Mouse (Mus musculus) lung, postnatal 0 days (tissue): ENCODE results near the gene Ankrd44. TPM values are rescaled to one million over a fixed set of nuclear protein-coding genes. Genes with fewer than 3 reads are reported as not detected.

Source experiments
- ATAC-seq: fragments of 200-750 bp; cut with Nextera tagmentation; 2 replicates; pipeline ENCODE4 v1.8.0; 2017; ENCODE audit warnings: moderate library complexity
- DNase-seq: peaks from one replicate; pipeline ENCODE4 v3.0.0-alpha.2; 2016; ENCODE audit warnings: low spot score
- H3K27ac ChIP-seq: fragments of 300-500 bp; sonication (generic); 2 replicates; pipeline ENCODE4 v1.5.1; 2014; ENCODE audit warnings: antibody characterized with exemption, mild to moderate bottlenecking, low read length, mixed read lengths
- H3K27me3 ChIP-seq: fragments of 300-500 bp; sonication (generic); replicated peaks from 2 replicates; pipeline ENCODE4 v1.6.1; 2014; ENCODE audit warnings: low read length, mixed read lengths; ENCODE audit not compliant: insufficient read depth
- H3K36me3 ChIP-seq: fragments of 300-500 bp; sonication (generic); 2 replicates; pipeline ENCODE4 v1.6.1; 2014; ENCODE audit warnings: low read length, mixed read lengths; ENCODE audit not compliant: insufficient read depth
- H3K4me1 ChIP-seq: fragments of 300-500 bp; sonication (generic); 2 replicates; pipeline ENCODE4 v1.6.1; 2014; ENCODE audit warnings: antibody characterized with exemption, low read depth, low read length, mixed read lengths; ENCODE audit not compliant: insufficient read depth
- H3K4me2 ChIP-seq: fragments of 300-500 bp; sonication (generic); replicated peaks from 2 replicates; pipeline ENCODE4 v1.6.1; 2014; ENCODE audit warnings: low read depth, mild to moderate bottlenecking, low read length, moderate library complexity, mixed read lengths
- H3K4me3 ChIP-seq: fragments of 300-500 bp; sonication (generic); 2 replicates; pipeline ENCODE4 v1.5.1; 2014; ENCODE audit warnings: low read depth, low read length
- H3K9ac ChIP-seq: fragments of 300-500 bp; sonication (generic); replicated peaks from 2 replicates; pipeline ENCODE4 v1.6.1; 2014; ENCODE audit warnings: low read depth, mild to moderate bottlenecking
- H3K9me3 ChIP-seq: fragments of 300-500 bp; sonication (generic); 2 replicates; pipeline ENCODE4 v1.6.1; 2016; ENCODE audit warnings: low read length, mixed read lengths
- CTCF ChIP-seq: IDR thresholded peaks from 2 replicates; pipeline ENCODE4 v1.5.1; 2016; ENCODE audit warnings: antibody characterized with exemption, mild to moderate bottlenecking
- EP300 ChIP-seq: IDR thresholded peaks from 2 replicates; pipeline ENCODE4 v1.6.1; 2016; ENCODE audit warnings: antibody characterized with exemption, mild to moderate bottlenecking, control low read depth
- WGBS: fragments of 180-500 bp; shearing (Covaris S2); extraction: QIAGEN DNeasy Blood & Tissue Kit; methylation state at CpG from one replicate; pipeline ENCODE4 v1.1.7; 2014; 5-methylcytosine and 5-hydroxymethylcytosine counted together
- polyA plus RNA-seq: library from polyadenylated mRNA; unstranded; fragments of >200 nt; fragmentation: Nextera tagmentation; extraction: Ambion mirVana; gene quantifications from 2 replicates; pipeline ENCODE4 v1.2.1, GENCODE M21; 2015

Ankrd44 gene
- polyA plus RNA-seq, 1 experiment from 2014 or later, result 16.5 TPM

DNA sequence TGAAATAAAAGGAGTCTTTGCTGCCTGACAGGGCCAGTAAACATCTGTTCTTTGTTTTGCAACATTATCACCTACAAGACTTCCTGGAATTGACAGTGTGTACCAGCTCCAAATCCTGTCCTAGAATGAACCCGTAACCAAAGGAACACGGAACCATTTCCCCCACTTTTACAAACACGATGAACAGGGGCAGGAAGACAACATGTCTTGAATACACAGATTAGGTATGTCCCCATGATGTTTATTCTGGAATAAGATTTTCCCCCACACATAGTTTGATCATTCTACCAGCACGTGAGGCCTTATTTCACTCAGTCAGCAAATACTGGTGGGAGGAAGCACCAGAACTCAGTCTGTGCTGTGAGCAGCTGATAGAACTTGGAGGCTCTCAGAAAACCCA is 241.9 kb downstream of the Ankrd44 start:
- WGBS, result 51% methylated on average over 4 of the region's 4 CpGs
- H3K4me3 ChIP-seq, result no peak overlapping the region
- peak overlapping the region; percentile 64; the same call in 1 of the 2 replicates for H3K27ac ChIP-seq
- TF ChIP-seq EP300 (peak; percentile 99), CTCF (no peak)
- peak; percentile 77 for DNase-seq
- peaks cover 5% of the 10 kb centered on the region; the same call in 1 of the 2 replicates for H3K36me3 ChIP-seq
- H3K4me1 ChIP-seq, result no peaks in the 10 kb centered on the region
- peak; percentile 89 for ATAC-seq
- H3K4me2 ChIP-seq, result no peak overlapping the region
- no peaks in the 10 kb centered on the region for H3K27me3 ChIP-seq
- H3K9me3 ChIP-seq, result no peaks in the 10 kb centered on the region
- no peak overlapping the region for H3K9ac ChIP-seq

DNA sequence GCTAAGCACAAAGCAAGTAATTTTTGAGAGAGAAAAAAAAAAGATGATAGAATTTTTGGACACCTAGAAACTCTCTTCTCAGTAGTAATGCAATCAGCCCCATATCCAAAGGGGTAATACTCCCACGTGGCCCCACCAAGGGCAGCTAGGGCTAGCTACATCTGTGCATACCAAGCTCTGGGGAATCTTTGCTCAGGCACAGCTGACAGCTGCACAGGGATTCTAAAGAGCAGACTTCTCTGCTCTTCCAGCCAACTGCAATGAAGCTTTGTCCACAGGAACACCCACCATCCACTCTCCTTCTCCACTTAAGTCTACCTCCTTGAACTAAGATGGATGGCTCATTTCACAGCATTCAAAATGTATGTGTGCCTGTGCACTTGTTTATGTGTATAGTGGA is 246.6 kb downstream of the Ankrd44 start:
- 71% methylated on average over 1 of the region's 1 CpGs for WGBS
- Histone ChIP-seq H3K36me3 (peaks cover 5% of the 10 kb centered on the region; the same call in 1 of the 2 replicates), H3K4me2 (no peak overlapping the region), H3K9ac (no peak overlapping the region), H3K27ac (no peak overlapping the region), H3K9me3 (no peaks in the 10 kb centered on the region), H3K4me1 (no peaks in the 10 kb centered on the region), H3K27me3 (no peaks in the 10 kb centered on the region), H3K4me3 (no peak overlapping the region)
- DNase-seq (no peak), ATAC-seq (no peak)
- TF ChIP-seq CTCF, result no peak
- TF ChIP-seq EP300, result no peak

DNA sequence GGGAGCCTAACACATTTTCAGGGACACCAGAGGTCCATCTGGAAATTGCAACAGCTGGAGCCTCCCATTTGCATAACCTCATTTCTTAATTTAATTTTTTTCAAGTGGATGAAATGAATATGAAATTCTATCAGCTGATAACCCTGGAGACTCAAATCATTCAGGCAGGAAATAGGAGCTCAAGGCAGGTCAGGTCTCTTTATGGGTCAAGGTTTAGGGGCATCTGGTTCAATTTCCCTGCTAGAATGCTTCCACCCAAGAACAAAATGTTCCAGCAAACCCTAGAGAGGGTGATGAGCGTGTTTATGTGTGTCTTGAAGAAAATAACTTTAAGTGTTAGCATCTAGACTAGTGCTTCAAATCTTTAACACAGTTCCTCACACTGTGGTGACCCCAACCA is 248.2 kb downstream of the Ankrd44 start:
- peaks cover 5% of the 10 kb centered on the region; the same call in 1 of the 2 replicates for H3K36me3 ChIP-seq
- 86% methylated on average over 1 of the region's 1 CpGs for WGBS

DNA sequence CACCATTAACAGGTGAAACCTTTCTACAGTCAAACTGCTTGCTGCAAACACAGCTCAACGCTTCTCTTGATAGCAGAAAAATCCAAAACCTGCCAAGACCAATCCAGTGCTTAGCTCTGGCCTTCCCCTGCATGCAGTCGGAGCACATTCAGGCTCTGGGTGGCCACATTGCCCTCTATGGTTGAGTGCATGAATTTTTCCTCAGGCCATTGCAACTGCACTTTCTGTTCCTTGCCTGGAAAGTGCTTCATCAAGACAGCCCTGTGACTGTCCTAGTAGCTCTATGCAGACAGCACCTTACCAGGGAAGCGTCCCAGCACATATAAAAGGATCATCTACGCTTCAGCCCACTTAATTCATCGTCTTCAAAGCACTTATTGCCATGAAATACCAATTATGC is 250.7 kb downstream of the Ankrd44 start:
- H3K9ac ChIP-seq, result no peak overlapping the region
- H3K27me3 ChIP-seq, result no peaks in the 10 kb centered on the region
- H3K4me1 ChIP-seq, result no peaks in the 10 kb centered on the region
- ATAC-seq, result no peak
- H3K9me3 ChIP-seq, result no peaks in the 10 kb centered on the region
- DNase-seq, result no peak
- no peak overlapping the region for H3K27ac ChIP-seq
- H3K4me3 ChIP-seq, result no peak overlapping the region
- WGBS, result 70% methylated on average over 5 of the region's 5 CpGs
- no peak for TF ChIP-seq EP300
- peak; percentile 20; the same call in 1 of the 2 replicates for TF ChIP-seq CTCF
- H3K36me3 ChIP-seq, result peaks cover 5% of the 10 kb centered on the region; the same call in 1 of the 2 replicates
- no peak overlapping the region for H3K4me2 ChIP-seq

More for the DNA sequence above, 248.2 kb downstream of the Ankrd44 start:
- no peaks in the 10 kb centered on the region for H3K9me3 ChIP-seq
- H3K27me3 ChIP-seq, result no peaks in the 10 kb centered on the region
- no peak overlapping the region for H3K4me2 ChIP-seq
- no peak overlapping the region for H3K27ac ChIP-seq
- H3K4me1 ChIP-seq, result no peaks in the 10 kb centered on the region
- TF ChIP-seq EP300, result no peak
- DNase-seq, result no peak
- no peak overlapping the region for H3K9ac ChIP-seq
- no peak overlapping the region for H3K4me3 ChIP-seq
- no peak for ATAC-seq

DNA sequence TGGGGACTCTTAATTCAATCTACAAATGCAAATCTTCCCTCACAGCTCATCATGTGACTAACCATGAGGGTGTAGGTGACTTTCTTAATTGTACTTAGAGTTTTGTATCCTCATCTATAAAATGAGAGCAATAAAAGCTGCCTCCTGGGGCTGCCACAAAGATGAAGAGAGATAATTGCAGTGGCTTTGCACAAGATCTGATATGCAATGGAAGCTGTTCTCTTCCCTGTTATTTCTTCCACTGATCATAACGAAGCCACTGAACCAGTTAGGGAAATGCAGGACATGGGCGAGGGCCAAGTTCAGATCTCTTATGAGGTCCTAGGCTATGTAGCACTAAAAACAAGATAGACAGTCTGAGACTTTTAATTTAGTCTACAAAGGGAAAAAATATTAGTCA is 258.2 kb downstream of the Ankrd44 start:
- DNase-seq (no peak), ATAC-seq (no peak)
- TF ChIP-seq CTCF (no peak), EP300 (no peak)
- 75% methylated on average over 2 of the region's 2 CpGs for WGBS
- Histone ChIP-seq H3K9ac (no peak overlapping the region), H3K4me1 (no peaks in the 10 kb centered on the region), H3K27me3 (no peaks in the 10 kb centered on the region), H3K4me3 (no peak overlapping the region), H3K36me3 (0 out of 2 replicates have a peak, but pooled peaks cover 9% of the 10 kb centered on the region), H3K4me2 (no peak overlapping the region), H3K9me3 (no peaks in the 10 kb centered on the region), H3K27ac (no peak overlapping the region)

DNA sequence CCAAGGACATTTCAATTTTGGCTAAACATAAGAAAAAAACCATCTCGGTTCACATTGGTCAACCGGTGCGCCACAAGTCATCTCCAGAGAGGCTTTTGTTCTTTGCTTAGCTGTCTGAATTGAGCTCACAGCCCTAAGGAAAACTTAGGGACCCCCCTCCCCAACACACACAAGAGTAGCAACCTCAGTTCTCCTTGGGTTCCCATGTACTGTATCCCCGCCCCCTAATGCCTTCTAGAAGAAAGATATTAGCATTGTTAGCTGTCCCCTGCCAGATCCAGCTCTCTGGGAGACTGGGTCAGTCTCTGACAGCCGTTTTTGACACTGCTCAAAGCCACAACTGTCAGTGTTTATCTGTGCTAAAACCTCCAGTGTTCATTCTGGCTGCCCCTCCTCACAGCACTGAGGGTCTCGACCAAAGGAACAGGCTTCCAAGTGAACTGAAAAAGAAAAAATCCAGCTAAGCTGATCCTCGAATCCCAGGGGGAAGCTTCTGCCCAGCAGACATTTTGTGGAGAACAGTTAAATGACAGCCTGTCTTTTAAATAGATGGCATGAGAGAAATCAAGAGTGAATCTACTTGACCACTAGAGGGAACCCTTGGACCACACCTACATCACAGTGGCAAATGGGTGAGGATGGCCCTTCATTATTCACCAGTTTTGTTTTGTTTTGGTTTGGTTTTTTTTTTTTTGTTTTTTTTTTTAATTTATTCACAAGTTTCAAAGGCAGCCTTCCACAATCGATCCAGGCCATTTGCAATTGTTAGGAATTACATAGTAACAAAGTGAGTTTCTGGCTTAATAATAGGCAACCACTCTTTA is 260.4 kb downstream of the Ankrd44 start:
- TF ChIP-seq CTCF, result peak; percentile 91
- no peak for TF ChIP-seq EP300
- peaks cover 24% of the 10 kb centered on the region for H3K36me3 ChIP-seq
- no peaks in the 10 kb centered on the region for H3K4me1 ChIP-seq
- no peaks in the 10 kb centered on the region for H3K9me3 ChIP-seq
- no peak overlapping the region for H3K27ac ChIP-seq
- H3K4me2 ChIP-seq, result no peak overlapping the region
- H3K4me3 ChIP-seq, result no peak overlapping the region
- 57% methylated on average over 8 of the region's 8 CpGs for WGBS
- ATAC-seq (peak; percentile 61), DNase-seq (peak; percentile 91)
- H3K27me3 ChIP-seq, result no peaks in the 10 kb centered on the region
- H3K9ac ChIP-seq, result no peak overlapping the region
